Mouse (Mus musculus): ENCODE results near the gene Neurod2.

The Neurod2 gene

GRCm38 (mm10) chr11:98331401-98331800 is 2.0 kb upstream of the Neurod2 start:
- DNase-seq (ENCODE audit: low spot score): no peak

GRCm38 (mm10) chr11:98330745-98331204 is 1.3 kb upstream of the Neurod2 start:
- no peak for DNase-seq (ENCODE audit: low spot score)

- no peak for DNase-seq (ENCODE audit: low spot score)
Measured at GRCm38 (mm10) chr11:98329960-98330744, 704 bp upstream of the Neurod2 start.

- DNase-seq (ENCODE audit: low spot score): no peak
Measured at GRCm38 (mm10) chr11:98328371-98329069, 928 bp downstream of the Neurod2 start.

GRCm38 (mm10) chr11:98328031-98328370 is 1.4 kb downstream of the Neurod2 start:
- DNase-seq (ENCODE audit: low spot score): no peak

GRCm38 (mm10) chr11:98327136-98328030 is 2.1 kb downstream of the Neurod2 start:
- no peak for DNase-seq (ENCODE audit: low spot score)

GRCm38 (mm10) chr11:98326741-98327135 is 2.7 kb downstream of the Neurod2 start:
- DNase-seq (ENCODE audit: low spot score): no peak

- DNase-seq (ENCODE audit: low spot score): no peak
Measured at GRCm38 (mm10) chr11:98325821-98326218, 3.6 kb downstream of the Neurod2 start.

GRCm38 (mm10) chr11:98325191-98325820 is 4.1 kb downstream of the Neurod2 start:
- DNase-seq (ENCODE audit: low spot score): no peak

GRCm38 (mm10) chr11:98323933-98324332 is 5.5 kb downstream of the Neurod2 start:
- DNase-seq (ENCODE audit: low spot score): no peak

GRCm38 (mm10) chr11:98323136-98323866 is 6.1 kb downstream of the Neurod2 start:
- no peak for DNase-seq (ENCODE audit: low spot score)

- DNase-seq (ENCODE audit: low spot score): no peak
Measured at GRCm38 (mm10) chr11:98322159-98322558, 7.3 kb downstream of the Neurod2 start.

GRCm38 (mm10) chr11:98321677-98322003 is 7.8 kb downstream of the Neurod2 start:
- DNase-seq (ENCODE audit: low spot score): no peak

GRCm38 (mm10) chr11:98320806-98321676 is 8.4 kb downstream of the Neurod2 start:
- DNase-seq (ENCODE audit: low spot score): no peak

- no peak for DNase-seq (ENCODE audit: low spot score)
Measured at GRCm38 (mm10) chr11:98320381-98320780, 9.1 kb downstream of the Neurod2 start.

GRCm38 (mm10) chr11:98319944-98320343 is 9.5 kb downstream of the Neurod2 start:
- no peak for DNase-seq (ENCODE audit: low spot score)

- no peak for DNase-seq (ENCODE audit: low spot score)
Measured at GRCm38 (mm10) chr11:98319544-98319943, 9.9 kb downstream of the Neurod2 start.

GRCm38 (mm10) chr11:98319120-98319519 is 10.3 kb downstream of the Neurod2 start:
- DNase-seq (ENCODE audit: low spot score): no peak

GRCm38 (mm10) chr11:98318421-98319116 is 10.9 kb downstream of the Neurod2 start:
- no peak for DNase-seq (ENCODE audit: low spot score)

- DNase-seq (ENCODE audit: low spot score): no peak
Measured at GRCm38 (mm10) chr11:98317479-98317878, 12.0 kb downstream of the Neurod2 start.
